Mouse (Mus musculus) mature B cell (primary cell): ENCODE results near the gene Glis3.

ENCODE experiments used
- in situ Hi-C: fragments of 300-500 bp; cut with MboI; formaldehyde crosslinking; loops from 2 replicates; pipeline ENCODE4 v1.14.3; 2019

The Glis3 gene

DNA sequence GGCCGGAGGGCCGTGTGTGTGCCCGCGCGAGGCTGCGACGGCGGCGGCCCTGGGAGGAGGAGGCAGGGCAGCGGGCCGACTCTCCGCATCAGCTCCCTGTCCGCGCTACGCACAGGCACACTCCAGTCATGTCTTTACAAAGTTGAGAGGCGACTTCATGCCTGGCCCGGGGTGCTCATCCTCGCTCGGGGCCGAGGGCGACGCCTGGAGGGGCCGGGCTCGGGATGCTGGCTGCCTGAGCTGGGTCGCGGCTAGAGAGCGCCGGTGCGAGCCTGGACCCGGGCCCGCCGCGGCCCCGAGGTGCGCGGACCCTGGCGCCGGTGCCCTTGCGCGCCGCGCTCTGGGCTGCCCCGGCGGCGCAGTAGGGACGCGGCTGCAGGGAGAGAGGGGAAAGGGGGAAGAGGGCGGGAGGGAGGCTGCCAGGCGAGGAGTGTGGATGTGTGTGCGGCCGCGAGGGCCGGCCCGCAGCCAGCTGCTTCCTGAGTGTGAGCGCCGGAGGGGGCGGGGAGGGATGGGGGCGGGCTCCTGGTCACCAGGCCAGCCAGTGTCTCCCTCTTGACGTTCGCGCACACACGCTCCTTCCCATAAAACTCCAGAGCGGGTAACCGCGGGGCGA lies at the start of gene Glis3:
TSS of gene Glis3 (minus strand) at position 302 of the 616 bp plus-strand sequence.
- in situ Hi-C loops = no loop called here

- in situ Hi-C loops = no loop called here
These were observed 46.4 kb upstream of the Glis3 start for GRCm38 (mm10) chr19:28726161-28726880.

DNA sequence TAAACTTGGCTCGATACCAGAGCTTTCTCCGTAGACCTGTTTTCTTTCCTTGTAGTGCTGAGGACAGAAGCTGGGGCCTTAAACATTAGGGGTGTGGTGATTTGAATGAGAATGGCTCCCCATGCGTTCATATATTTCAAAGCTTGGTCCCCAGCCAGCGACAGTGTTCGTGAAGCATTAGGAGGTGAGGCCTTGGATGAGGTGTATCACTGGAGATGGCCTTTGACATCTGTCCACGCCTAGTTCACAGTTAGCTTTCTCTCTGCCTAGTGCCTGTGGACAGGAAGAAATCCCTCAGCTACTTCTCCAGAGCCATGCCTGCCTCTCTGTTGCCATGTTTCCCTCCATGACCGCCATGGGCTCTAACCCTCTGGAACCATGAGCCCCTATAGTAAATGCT lies 44.8 kb upstream of the Glis3 start:
- in situ Hi-C loops = no loop called here

DNA sequence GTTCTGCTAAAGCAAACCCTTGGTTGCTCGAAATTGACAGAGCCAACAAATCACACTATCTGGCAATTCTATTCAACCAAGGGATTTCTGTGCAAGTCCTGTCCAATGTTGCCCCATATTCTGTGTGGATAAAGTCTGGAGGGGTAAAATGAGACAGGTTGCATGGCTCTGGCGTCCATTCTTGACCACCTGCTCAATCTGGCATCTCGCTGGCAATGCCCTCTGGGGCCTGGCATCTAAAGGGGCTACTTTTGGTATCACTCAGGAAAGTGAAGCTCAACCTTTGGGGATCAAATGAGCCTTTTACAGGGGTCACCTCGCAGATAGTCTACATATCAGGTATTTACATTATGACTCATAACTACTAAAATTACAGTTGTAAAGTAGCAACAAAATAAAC lies 42.7 kb upstream of the Glis3 start:
- in situ Hi-C loops = no loop called here

DNA sequence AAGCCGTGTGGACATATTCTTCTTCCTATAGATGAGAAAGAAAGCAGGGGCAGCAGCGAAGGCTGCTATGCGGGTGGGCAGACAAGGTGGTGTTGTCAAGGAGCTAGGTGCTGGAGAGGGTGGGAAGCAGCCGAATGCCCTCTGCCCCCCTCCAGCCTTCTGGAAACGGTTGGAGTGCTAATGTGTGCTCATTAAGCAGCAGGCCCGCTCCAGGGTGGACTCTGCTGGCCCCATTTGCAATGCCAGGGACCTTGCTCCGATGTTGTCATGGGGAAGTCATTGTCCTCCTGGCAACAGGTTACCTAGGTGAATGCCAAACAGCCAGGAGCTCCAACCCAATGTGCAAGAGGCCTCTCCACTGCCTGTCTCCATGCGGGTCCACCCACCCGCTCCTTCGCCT lies 42.0 kb upstream of the Glis3 start:
- in situ Hi-C loops = no loop called here

DNA sequence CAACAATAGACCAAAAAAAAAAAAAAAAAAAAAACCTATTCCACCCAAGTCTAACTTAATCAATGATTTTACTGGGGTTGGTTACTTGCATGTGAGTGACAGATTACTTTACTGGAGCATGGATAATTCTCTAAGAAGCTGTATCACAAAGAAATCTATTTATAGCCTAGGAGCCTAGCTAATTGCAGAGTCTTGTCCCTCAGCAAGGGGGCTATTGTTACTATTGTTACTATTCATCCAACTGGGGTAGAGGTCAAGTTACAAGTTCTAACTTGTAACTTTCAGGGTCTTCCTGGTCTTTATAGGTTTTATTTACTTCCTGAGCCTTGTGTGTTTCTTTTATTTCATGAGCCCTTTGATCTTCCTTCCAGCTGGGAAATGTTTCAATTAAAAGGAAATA lies 40.1 kb upstream of the Glis3 start:
- in situ Hi-C loops = no loop called here

- in situ Hi-C loops = no loop called here
These were observed 34.8 kb upstream of the Glis3 start for GRCm38 (mm10) chr19:28714674-28715073.

- in situ Hi-C loops = no loop called here
These were observed 17.8 kb upstream of the Glis3 start for GRCm38 (mm10) chr19:28697718-28698117.

DNA sequence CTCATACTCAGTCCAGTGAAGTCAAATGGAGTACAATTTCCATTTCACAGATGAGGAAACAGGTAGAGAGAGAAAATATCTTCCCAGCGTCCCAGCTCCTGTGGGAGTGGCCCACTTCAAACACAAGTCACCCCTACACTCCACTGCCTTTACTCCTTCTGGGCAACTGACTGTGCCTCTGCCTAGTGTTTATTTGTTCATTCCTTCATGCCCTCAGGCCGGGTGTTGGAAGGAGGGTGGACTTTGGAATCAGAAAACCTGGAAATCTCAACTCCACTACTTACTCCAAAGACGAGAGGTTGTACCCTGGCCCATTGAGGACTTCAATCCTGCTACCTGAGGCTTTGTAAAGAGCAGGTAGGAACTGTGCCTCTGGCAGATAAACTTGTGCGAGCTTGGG lies 6.5 kb upstream of the Glis3 start:
- in situ Hi-C loops = no loop called here

GRCm38 (mm10) chr19:28685484-28685883 lies 5.6 kb upstream of the Glis3 start:
- in situ Hi-C loops = no loop called here

- in situ Hi-C loops = no loop called here
These were observed 4.5 kb upstream of the Glis3 start for GRCm38 (mm10) chr19:28684347-28684746.

DNA sequence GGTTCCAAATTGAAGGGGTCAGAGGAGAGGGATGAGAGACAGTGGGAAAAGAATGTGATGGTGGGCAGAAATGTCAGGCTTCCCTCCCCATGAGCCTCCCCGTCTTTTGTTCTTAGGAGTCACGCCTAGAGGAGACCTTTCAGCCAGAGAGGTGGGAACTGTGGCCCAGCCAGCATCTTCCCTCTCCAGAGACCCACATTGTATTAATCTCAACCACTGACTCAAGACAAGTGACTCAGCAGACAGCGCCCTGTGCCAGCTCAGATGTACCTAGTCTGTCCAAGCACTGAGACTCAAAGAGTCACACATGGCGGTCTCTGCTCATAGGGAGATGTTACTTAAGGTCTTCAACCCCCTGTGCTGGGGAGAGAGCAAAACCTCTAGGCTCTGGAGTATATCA lies 3.5 kb upstream of the Glis3 start:
- in situ Hi-C loops = no loop called here

DNA sequence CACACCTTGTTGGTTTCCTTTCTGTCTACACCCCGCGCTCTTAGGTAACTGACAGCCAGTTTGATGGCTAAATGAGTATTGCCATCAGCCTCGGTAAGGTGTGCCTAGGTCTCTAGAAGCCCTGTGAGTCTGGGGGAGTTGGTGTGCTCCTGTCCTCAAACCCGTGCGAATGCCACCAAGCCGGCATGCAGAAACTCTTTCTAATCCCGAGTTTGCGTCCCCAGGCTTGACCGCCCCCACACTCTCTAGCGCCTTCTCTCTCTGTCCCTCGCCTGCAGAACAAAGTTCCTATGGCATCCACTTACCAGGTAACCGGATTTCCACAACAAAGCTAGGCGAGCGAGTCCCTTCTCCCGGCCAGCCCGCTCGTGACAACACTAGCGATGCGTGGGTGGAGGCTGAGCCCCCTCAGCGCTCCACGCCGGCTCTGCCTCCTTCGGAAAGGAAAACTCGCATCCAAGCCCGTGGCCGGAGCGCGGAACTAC lies 544 bp downstream of the Glis3 start:
- in situ Hi-C loops = no loop called here

- in situ Hi-C loops = no loop called here
These were observed 1.1 kb downstream of the Glis3 start for GRCm38 (mm10) chr19:28678646-28679270.

- in situ Hi-C loops = no loop called here
These were observed 2.0 kb downstream of the Glis3 start for GRCm38 (mm10) chr19:28677728-28678438.

DNA sequence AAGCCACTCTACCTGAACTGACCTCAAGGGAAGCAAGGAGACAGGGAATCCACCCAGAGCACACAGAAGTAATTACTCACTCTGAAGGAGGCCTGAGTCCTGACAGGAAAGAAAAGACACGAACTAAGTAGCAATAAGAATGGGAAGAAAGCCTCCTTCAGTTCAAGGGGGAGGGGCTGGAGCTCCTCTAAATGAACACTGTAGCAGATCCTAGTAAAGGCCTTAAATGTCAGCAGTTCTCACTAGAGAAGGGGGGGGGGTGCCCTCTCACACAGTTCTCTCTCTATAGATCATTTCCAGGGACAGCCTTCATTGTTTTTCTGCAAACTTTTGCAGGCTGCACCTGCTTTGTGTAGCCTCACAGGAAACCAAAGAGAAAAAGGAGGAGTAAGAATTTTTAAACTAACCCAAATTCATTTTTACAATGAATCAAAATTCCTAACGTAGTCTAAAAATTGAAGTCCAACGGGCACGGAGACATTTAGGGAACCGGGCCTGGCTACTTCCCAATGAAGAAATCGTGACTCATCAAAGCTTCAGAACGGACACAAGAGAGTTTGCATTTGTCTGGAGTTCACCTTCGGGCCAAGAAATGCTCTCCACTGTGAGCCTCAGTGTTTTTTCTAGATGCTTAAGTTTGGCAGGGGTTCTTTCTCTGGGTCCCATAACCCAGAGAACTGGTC lies 2.7 kb downstream of the Glis3 start:
- in situ Hi-C loops = no loop called here

DNA sequence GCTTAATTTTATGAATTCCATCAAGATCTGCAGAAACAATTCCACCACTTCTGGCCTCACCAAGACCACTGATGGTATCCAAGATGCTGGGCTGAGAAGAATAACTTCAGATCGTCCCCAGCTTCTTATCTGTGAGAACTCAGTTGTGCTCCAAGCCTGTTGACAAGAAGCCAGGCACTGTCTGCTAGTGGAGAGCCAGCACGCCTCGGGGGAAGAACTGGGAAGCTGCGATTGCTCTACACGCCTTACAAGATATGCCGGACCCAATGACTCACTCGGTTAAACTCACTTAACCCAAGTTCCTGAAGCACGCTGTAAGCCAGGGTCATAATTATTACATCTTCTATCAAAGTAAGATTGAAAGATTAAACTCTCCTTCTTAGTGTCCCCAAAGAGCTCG lies 16.1 kb downstream of the Glis3 start:
- in situ Hi-C loops = no loop called here

DNA sequence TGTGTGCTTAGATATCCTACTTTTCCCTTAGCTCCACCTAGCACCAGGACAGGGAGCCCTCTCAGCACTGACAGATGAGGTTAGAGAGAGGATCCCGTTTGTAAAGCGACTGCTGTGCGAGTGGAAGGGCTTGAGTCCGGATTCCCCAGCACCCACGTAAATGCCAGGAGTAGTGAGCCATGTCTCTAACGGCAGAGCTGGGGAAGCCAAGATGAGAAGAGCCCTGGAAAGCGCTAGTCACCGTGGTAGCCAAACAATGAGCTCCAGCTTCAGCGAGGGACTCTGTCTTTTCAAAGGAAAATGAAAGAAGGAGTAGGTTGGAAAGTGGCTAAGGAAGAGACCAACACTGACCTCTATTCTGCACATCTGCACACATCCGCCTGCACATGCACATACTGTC lies 16.7 kb downstream of the Glis3 start:
- in situ Hi-C loops = no loop called here

GRCm38 (mm10) chr19:28662474-28662873 lies 17.4 kb downstream of the Glis3 start:
- in situ Hi-C loops = no loop called here

DNA sequence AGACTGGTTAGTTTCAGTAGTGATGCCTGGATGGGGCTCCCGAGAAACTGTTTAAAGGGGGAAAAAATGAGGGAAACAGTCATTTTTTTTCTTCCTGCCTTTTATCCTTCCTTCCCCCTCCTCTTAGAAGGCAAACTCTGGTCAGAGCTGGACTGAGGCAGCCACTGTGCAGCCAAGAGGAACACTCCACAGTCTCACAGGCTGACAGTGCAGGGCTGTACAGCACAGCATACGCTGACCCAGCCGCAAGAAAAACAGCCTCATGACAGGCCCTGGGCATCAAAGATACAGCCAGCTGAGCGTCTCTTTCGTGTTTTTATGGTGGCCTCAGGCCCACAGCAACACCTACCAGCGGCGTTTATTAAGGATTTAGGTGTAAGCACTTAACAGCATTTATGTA lies 19.0 kb downstream of the Glis3 start:
- in situ Hi-C loops = no loop called here

- in situ Hi-C loops = no loop called here
These were observed 22.1 kb downstream of the Glis3 start for GRCm38 (mm10) chr19:28657686-28658195.

DNA sequence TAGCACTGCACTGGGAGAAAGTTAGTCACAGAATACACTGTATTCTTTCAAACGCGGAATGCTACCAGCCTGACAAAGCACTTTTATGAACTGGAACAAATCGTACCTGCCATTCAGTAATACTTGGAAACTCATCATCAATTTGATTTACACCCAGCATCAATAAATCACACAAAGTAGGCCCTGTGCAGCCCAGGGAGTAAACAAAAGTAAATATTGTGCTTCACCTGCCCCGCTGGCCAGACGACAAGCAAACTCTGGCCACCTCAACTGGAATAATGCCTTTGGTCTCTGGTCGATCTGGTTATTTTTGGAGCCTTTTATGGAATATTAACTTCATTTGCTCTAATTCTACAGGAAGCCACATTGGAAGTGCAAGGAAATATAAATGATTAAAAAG lies 23.0 kb downstream of the Glis3 start:
- in situ Hi-C loops = no loop called here
